ENCODE assay signal across 9 mouse cellular contexts in genomic region chr1:52150676-52151075, GRCm38 (mm10). TPM values are rescaled to one million over a fixed set of nuclear protein-coding genes. Genes with fewer than 3 reads are reported as not detected.
DNase-seq lines count a peak whose midpoint lies in the region; ATAC-seq lines count a peak whose summit lies in the region.
"Had no signal": no experiment of that assay in that cellular context is flagged by ENCODE, and none has a peak within 500 bp of the region (broad histone marks: within the 10 kb centered on the region; RNA-seq: fewer than 3 reads in every experiment).

No protein-coding gene starts in this region.

- H3K4me1 ChIP-seq in forebrain, embryonic 12.5 days, result peaks cover 8% of the 10 kb centered on the region
- H3K4me1 ChIP-seq in forebrain, embryonic 10.5 days, result peaks cover 30% of the 10 kb centered on the region
- H3K4me1 ChIP-seq in midbrain, embryonic 15.5 days, result peaks cover 5% of the 10 kb centered on the region; the same call in 1 of the 2 replicates
- H3K4me1 ChIP-seq in midbrain, embryonic 13.5 days (replicated peaks), result peaks cover 22% of the 10 kb centered on the region

- H3K9me3 ChIP-seq in forebrain, embryonic 12.5 days, result no peaks in the 10 kb centered on the region
- no peaks in the 10 kb centered on the region for H3K9me3 ChIP-seq in forebrain, embryonic 10.5 days
- no peaks in the 10 kb centered on the region for H3K9me3 ChIP-seq in midbrain, embryonic 15.5 days
- no peaks in the 10 kb centered on the region for H3K9me3 ChIP-seq in midbrain, embryonic 13.5 days

- no peak overlapping the region for H3K9ac ChIP-seq in forebrain, embryonic 12.5 days
- no peak overlapping the region for H3K9ac ChIP-seq in midbrain, embryonic 15.5 days
- no peak overlapping the region for H3K9ac ChIP-seq in midbrain, embryonic 13.5 days (replicated peaks)

- no peak for ATAC-seq in forebrain, embryonic 12.5 days (ENCODE audit: low FRiP score)
- ATAC-seq in midbrain, embryonic 15.5 days (replicated peaks), result peak; percentile 18; the same call in 1 of the 2 replicates
- no peak for ATAC-seq in midbrain, embryonic 13.5 days

- no peak for DNase-seq in forebrain, embryonic 10.5 days (ENCODE audit: extremely low spot score, low spot score)
- DNase-seq in liver, result peak; percentile 59
- peak; percentile 85 for DNase-seq in thymus, postnatal 4 days
- no peak for DNase-seq in c-Kit-positive CD71-positive TER-119-positive erythroid progenitor cells, embryonic 14.5 days (ENCODE audit: low spot score)
- DNase-seq in ovary, postnatal 10 days (ENCODE audit: low spot score), result no peak

- H3K36me3 ChIP-seq in forebrain, embryonic 12.5 days (replicated peaks), result no peaks in the 10 kb centered on the region
- H3K36me3 ChIP-seq in forebrain, embryonic 10.5 days (replicated peaks), result peaks cover 10% of the 10 kb centered on the region
- H3K36me3 ChIP-seq in midbrain, embryonic 15.5 days (replicated peaks), result no peaks in the 10 kb centered on the region
- peaks cover 4% of the 10 kb centered on the region; the same call in 1 of the 2 replicates for H3K36me3 ChIP-seq in midbrain, embryonic 13.5 days

- peak overlapping the region; percentile 36; the same call in 1 of the 2 replicates for H3K27ac ChIP-seq in forebrain, embryonic 12.5 days
- H3K27ac ChIP-seq in forebrain, embryonic 10.5 days, result no peak overlapping the region
- no peak overlapping the region for H3K27ac ChIP-seq in midbrain, embryonic 15.5 days
- H3K27ac ChIP-seq in midbrain, embryonic 13.5 days, result no peak overlapping the region
- H3K27ac ChIP-seq: macrophage had no signal

- no peaks in the 10 kb centered on the region for H3K27me3 ChIP-seq in forebrain, embryonic 12.5 days
- no peaks in the 10 kb centered on the region for H3K27me3 ChIP-seq in forebrain, embryonic 10.5 days (ENCODE audit: poor library complexity, severe bottlenecking)
- H3K27me3 ChIP-seq in midbrain, embryonic 15.5 days (replicated peaks), result no peaks in the 10 kb centered on the region
- no peaks in the 10 kb centered on the region for H3K27me3 ChIP-seq in midbrain, embryonic 13.5 days

- no peak overlapping the region for H3K4me3 ChIP-seq in forebrain, embryonic 12.5 days (replicated peaks)
- H3K4me3 ChIP-seq in forebrain, embryonic 10.5 days, result no peak overlapping the region
- H3K4me3 ChIP-seq in midbrain, embryonic 15.5 days, result no peak overlapping the region
- H3K4me3 ChIP-seq in midbrain, embryonic 13.5 days (replicated peaks), result no peak overlapping the region

- no peak overlapping the region for H3K4me2 ChIP-seq in forebrain, embryonic 12.5 days
- H3K4me2 ChIP-seq in midbrain, embryonic 15.5 days, result no peak overlapping the region
- H3K4me2 ChIP-seq in midbrain, embryonic 13.5 days (replicated peaks), result no peak overlapping the region

- WGBS in forebrain, embryonic 12.5 days, result 64% methylated on average over 11 of the region's 11 CpGs
- WGBS in forebrain, embryonic 10.5 days, result 58% methylated on average over 11 of the region's 11 CpGs
- 52% methylated on average over 11 of the region's 11 CpGs for WGBS in midbrain, embryonic 15.5 days
- 59% methylated on average over 11 of the region's 11 CpGs for WGBS in midbrain, embryonic 13.5 days

RNA-seq across cellular contexts. Expression of gene Stat1, which starts 31.4 kb away (rescaled TPM):
- 14.7 and 15.4 TPM in 2 replicates for polyA plus RNA-seq in forebrain, embryonic 12.5 days (2016; fragmentation: Nextera tagmentation; extraction: Ambion mirVana)
- polyA plus RNA-seq in forebrain, embryonic 10.5 days (2016; fragmentation: Nextera tagmentation; extraction: Ambion mirVana), result 11.9 and 12.3 TPM in 2 replicates
- polyA plus RNA-seq in midbrain, embryonic 15.5 days (2015; fragmentation: Nextera tagmentation; extraction: Ambion mirVana), result 13.5 and 22.5 TPM in 2 replicates
- 12.0 and 13.5 TPM in 2 replicates for polyA plus RNA-seq in midbrain, embryonic 13.5 days (2015; fragmentation: Nextera tagmentation; extraction: Ambion mirVana)

Comparison
In these comparisons a context has a peak if more than half of its experiments do, and no peak if none do; other contexts are left out.
1. DNase-seq: peak in liver (single experiment) and thymus, postnatal 4 days (single experiment); none in forebrain, embryonic 10.5 days (single experiment), c-Kit-positive CD71-positive TER-119-positive erythroid progenitor cells, embryonic 14.5 days (single experiment) and ovary, postnatal 10 days (single experiment).